Mouse (Mus musculus) CD8-positive naive resting alpha-beta T cell, adult 2 months (primary cell): ENCODE results near the gene Trim58.

Experiments used
- DNase-seq, 2 experiments: peaks; one replicate each; pipeline ENCODE4 v3.0.0; 2022; ENCODE audit warnings: low read depth in 2 of 2, low spot score in 2 of 2

Trim58 gene

GRCm38 (mm10) chr11:58641638-58642358 is 1.5 kb downstream of the Trim58 start:
- no peak for DNase-seq

GRCm38 (mm10) chr11:58643350-58643749 is 3.1 kb downstream of the Trim58 start:
- DNase-seq = peak; percentile 15 to 50

GRCm38 (mm10) chr11:58655151-58655550 is 14.9 kb downstream of the Trim58 start:
- no peak for DNase-seq

- DNase-seq = no peak
Measured at GRCm38 (mm10) chr11:58658596-58658995, 18.3 kb downstream of the Trim58 start, which contains the start of gene Olfr322. Gene Olfr322 (plus strand): TSS chr11:58658782.

- DNase-seq = no peak
Measured at GRCm38 (mm10) chr11:58669252-58669651, 29.0 kb downstream of the Trim58 start.

GRCm38 (mm10) chr11:58671825-58672224 is 31.6 kb downstream of the Trim58 start:
- DNase-seq = no peak

- no peak for DNase-seq
Measured at GRCm38 (mm10) chr11:58680799-58681198, 40.5 kb downstream of the Trim58 start, which contains the start of gene Olfr320. Gene Olfr320 (plus strand): TSS chr11:58681099.

GRCm38 (mm10) chr11:58698862-58699261 is 58.6 kb downstream of the Trim58 start, which contains the start of gene Olfr319:
Gene Olfr319 (plus strand): TSS chr11:58699162.
- no peak for DNase-seq
